Mouse (Mus musculus) G1E (cell line): ENCODE measurements around the gene Ace3. TPM values are rescaled to one million over a fixed set of nuclear protein-coding genes. Genes with fewer than 3 reads are reported as not detected.

Experiments
- ATAC-seq: 2 replicates; pipeline ENCODE4 v1.8.0; 2016; ENCODE audit warnings: mild to moderate bottlenecking; ENCODE audit not compliant: insufficient number of reproducible peaks, poor library complexity, low FRiP score, severe bottlenecking; ENCODE audit errors: extremely low read depth
- DNase-seq: peaks from one replicate; pipeline ENCODE4 v3.0.0; 2012; ENCODE audit warnings: low spot score
- H3K27me3 ChIP-seq: 2 replicates; pipeline ENCODE4 v1.6.1; 2012; ENCODE audit warnings: mild to moderate bottlenecking, low read length, inconsistent platforms; ENCODE audit not compliant: insufficient read depth
- H3K36me3 ChIP-seq: replicated peaks from 2 replicates; pipeline ENCODE3; 2012; ENCODE audit warnings: mild to moderate bottlenecking, inconsistent platforms
- H3K4me1 ChIP-seq: 2 replicates; pipeline ENCODE4 v1.6.1; 2012; ENCODE audit warnings: low read depth, low read length, inconsistent platforms, mixed read lengths; ENCODE audit not compliant: insufficient read depth
- H3K4me3 ChIP-seq: 2 replicates; pipeline ENCODE4 v1.5.1; 2012; ENCODE audit warnings: low read depth, mild to moderate bottlenecking, inconsistent platforms, low read length, moderate library complexity, mixed read lengths
- H3K9me3 ChIP-seq: replicated peaks from 2 replicates; pipeline ENCODE4 v1.6.1; 2012; ENCODE audit warnings: inconsistent platforms
- CTCF ChIP-seq: IDR thresholded peaks from 2 replicates; pipeline ENCODE4 v1.5.1; 2012; ENCODE audit warnings: low read depth, low read length, inconsistent platforms, mixed read lengths
- GATA1 ChIP-seq: IDR thresholded peaks from 2 replicates; pipeline ENCODE4 v1.6.1; 2012; ENCODE audit warnings: borderline replicate concordance, low read length, inconsistent platforms, mixed read lengths
- GATA2 ChIP-seq: IDR thresholded peaks from 2 replicates; pipeline ENCODE4 v1.6.1; 2012; ENCODE audit warnings: low read depth, low read length, inconsistent platforms, borderline replicate concordance
- POLR2AphosphoS5 ChIP-seq: IDR thresholded peaks from 2 replicates; pipeline ENCODE4 v1.6.1; 2012; ENCODE audit warnings: low read depth, low read length, inconsistent platforms; ENCODE audit not compliant: insufficient replicate concordance
- TAL1 ChIP-seq: conservative IDR thresholded peaks from 2 replicates; pipeline ENCODE4 v1.6.1; 2012; ENCODE audit warnings: low read depth, low read length, inconsistent platforms, mixed read lengths
- polyA plus RNA-seq: library from polyadenylated mRNA; stranded (reverse); fragments of >175 nt; gene quantifications from 2 replicates; pipeline ENCODE4 v1.2.3, GENCODE M21; 2012
- total RNA-seq, 2 experiments: library from RNA; stranded (forward) in 1 of 2; stranded (reverse) in 1 of 2; fragments of 200-1000 nt in 1 of 2; fragments of >200 nt in 1 of 2; fragmentation: Nextera tagmentation in 1 of 2; gene quantifications; 2 replicates each; pipeline ENCODE4 v1.2.3; 2014 to 2017

Gene Ace3
- total and polyA plus RNA-seq, 3 experiments: not detected

GRCm38 (mm10) chr11:106033491-106033919 is 39.0 kb downstream of the Ace3 start:
- TF ChIP-seq GATA1: no peak
- TF ChIP-seq TAL1: no peak
- no peak for TF ChIP-seq POLR2AphosphoS5
- no peak for TF ChIP-seq CTCF
- no peak for TF ChIP-seq GATA2
- no peaks in the 10 kb centered on the region for H3K27me3 ChIP-seq
- ATAC-seq (no peak), DNase-seq (no peak)
- H3K4me1 ChIP-seq: peaks cover 22% of the 10 kb centered on the region
- no peaks in the 10 kb centered on the region for H3K9me3 ChIP-seq
- peaks cover 4% of the 10 kb centered on the region for H3K36me3 ChIP-seq
- H3K4me3 ChIP-seq: no peak overlapping the region

- no peak for TF ChIP-seq GATA1
- TF ChIP-seq CTCF: no peak
- no peak for TF ChIP-seq GATA2
- TF ChIP-seq TAL1: no peak
- TF ChIP-seq POLR2AphosphoS5: no peak
- Histone ChIP-seq H3K9me3 (no peaks in the 10 kb centered on the region), H3K4me1 (peaks cover 35% of the 10 kb centered on the region), H3K36me3 (peaks cover 17% of the 10 kb centered on the region), H3K27me3 (no peaks in the 10 kb centered on the region), H3K4me3 (no peak overlapping the region)
- DNase-seq (no peak), ATAC-seq (no peak)
Observed at GRCm38 (mm10) chr11:106034986-106035385, 40.5 kb downstream of the Ace3 start.

GRCm38 (mm10) chr11:106036548-106037417 is 42.3 kb downstream of the Ace3 start, which contains the start of gene Dcaf7:
Dcaf7 (plus strand) TSS chr11:106036872.
- TF ChIP-seq GATA2 (no peak), GATA1 (no peak), TAL1 (no peak)
- Histone ChIP-seq H3K27me3 (no peaks in the 10 kb centered on the region), H3K36me3 (peaks cover 30% of the 10 kb centered on the region), H3K4me3 (peak within 1 kb of the TSS; percentile 98), H3K9me3 (no peaks in the 10 kb centered on the region), H3K4me1 (peaks cover 44% of the 10 kb centered on the region)
- peak; percentile 97 for DNase-seq
- peak; percentile 97 for ATAC-seq

GRCm38 (mm10) chr11:106037418-106037751 is 42.9 kb downstream of the Ace3 start:
- ATAC-seq: no peak
- peak overlapping the region; percentile 98 for H3K4me3 ChIP-seq
- DNase-seq: peak; percentile 85
- H3K27me3 ChIP-seq: no peaks in the 10 kb centered on the region
- peaks cover 44% of the 10 kb centered on the region for H3K4me1 ChIP-seq
- H3K9me3 ChIP-seq: no peaks in the 10 kb centered on the region
- no peak for TF ChIP-seq TAL1
- TF ChIP-seq GATA1: no peak
- TF ChIP-seq CTCF: no peak
- no peak for TF ChIP-seq POLR2AphosphoS5
- no peak for TF ChIP-seq GATA2
- H3K36me3 ChIP-seq: peaks cover 34% of the 10 kb centered on the region

DNA sequence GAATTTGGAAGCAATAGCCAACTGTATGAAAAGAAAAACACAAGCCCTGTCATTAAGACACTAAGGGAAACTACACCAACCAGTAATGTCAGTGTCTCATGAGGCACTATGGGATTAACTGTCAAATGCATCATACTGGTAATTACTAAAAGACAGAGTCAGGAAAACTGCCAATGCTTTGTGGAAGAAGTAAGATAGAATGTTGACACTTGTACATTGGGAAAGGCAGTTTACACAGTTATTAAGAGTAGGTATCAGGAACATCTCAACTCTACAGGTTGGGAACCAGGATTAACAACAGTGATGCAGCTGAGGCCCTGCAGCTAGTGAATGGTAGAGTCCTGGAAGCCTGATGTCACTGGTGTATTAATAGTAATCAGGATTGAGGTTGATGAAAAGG is 49.9 kb downstream of the Ace3 start:
- no peak for TF ChIP-seq CTCF
- no peak for TF ChIP-seq GATA1
- TF ChIP-seq GATA2: no peak
- TF ChIP-seq TAL1: no peak
- no peak for TF ChIP-seq POLR2AphosphoS5
- no peak overlapping the region for H3K4me3 ChIP-seq
- ATAC-seq (no peak), DNase-seq (no peak)
- peaks cover 82% of the 10 kb centered on the region for H3K36me3 ChIP-seq
- no peaks in the 10 kb centered on the region for H3K9me3 ChIP-seq
- H3K27me3 ChIP-seq: no peaks in the 10 kb centered on the region
- peaks cover 55% of the 10 kb centered on the region for H3K4me1 ChIP-seq

DNA sequence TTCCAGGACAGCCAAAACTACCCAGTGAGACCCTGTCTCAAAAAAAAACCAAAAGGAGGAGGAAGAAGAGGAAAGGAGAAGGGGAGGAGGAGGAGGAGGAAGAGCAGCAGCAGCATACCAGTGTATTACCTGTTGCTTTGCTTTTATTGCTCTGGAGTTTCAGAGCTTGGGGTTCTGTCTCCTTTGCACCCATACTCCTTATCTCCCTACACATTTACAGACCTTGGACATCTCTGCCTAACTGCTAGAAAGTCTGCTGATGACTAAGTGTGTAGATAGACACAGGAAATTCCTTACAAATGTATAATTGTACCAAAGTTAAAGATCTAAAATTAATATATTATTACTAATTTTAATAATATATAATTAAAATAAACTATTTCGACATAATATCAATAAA is 50.8 kb downstream of the Ace3 start:
- no peak for DNase-seq
- no peak for ATAC-seq
- Histone ChIP-seq H3K4me3 (no peak overlapping the region), H3K36me3 (peaks cover 84% of the 10 kb centered on the region), H3K27me3 (no peaks in the 10 kb centered on the region), H3K9me3 (no peaks in the 10 kb centered on the region), H3K4me1 (peaks cover 48% of the 10 kb centered on the region)
- TF ChIP-seq TAL1 (no peak), CTCF (no peak), POLR2AphosphoS5 (no peak), GATA2 (no peak), GATA1 (no peak)
